Mouse (Mus musculus) cortical plate, adult 2 months (tissue): ENCODE results near the gene Fam19a5. TPM values are rescaled to one million over a fixed set of nuclear protein-coding genes. Genes with fewer than 3 reads are reported as not detected.
A peak's percentile ranks its signal among the peaks of the same experiment; 100 is the strongest.

Source experiments
- H3K27ac ChIP-seq: fragments of 200-500 bp; 2 replicates; pipeline ENCODE4 v1.5.1; 2012; ENCODE audit warnings: low read length, control low read depth, inconsistent platforms; ENCODE audit not compliant: insufficient read depth
- H3K4me1 ChIP-seq: fragments of 200-500 bp; 2 replicates; pipeline ENCODE4 v1.6.1; 2011; ENCODE audit warnings: low read length; ENCODE audit not compliant: control insufficient read depth, insufficient read depth
- H3K4me3 ChIP-seq: fragments of 200-500 bp; 2 replicates; pipeline ENCODE4 v1.5.1; 2011; ENCODE audit warnings: mild to moderate bottlenecking, low read length, control low read depth; ENCODE audit not compliant: insufficient read depth
- CTCF ChIP-seq: fragments of 200-500 bp; IDR thresholded peaks from 2 replicates; pipeline ENCODE4 v1.5.1; 2011; ENCODE audit warnings: mild to moderate bottlenecking, control low read depth, low read length; ENCODE audit not compliant: insufficient read depth; ENCODE audit errors: extremely low read depth
- POLR2A ChIP-seq: fragments of 200-500 bp; IDR thresholded peaks from 2 replicates; pipeline ENCODE4 v1.6.1; 2011; ENCODE audit warnings: mild to moderate bottlenecking, low read length, control low read depth; ENCODE audit not compliant: insufficient read depth; ENCODE audit errors: extremely low read depth
- polyA plus RNA-seq: library from polyadenylated mRNA; depleted of rRNA; stranded (reverse); fragments of >200 nt; gene quantifications from 2 replicates; pipeline ENCODE4 v1.2.3, GENCODE M21; 2012

Gene Fam19a5
- polyA plus RNA-seq, 1 experiment: 102 TPM

DNA sequence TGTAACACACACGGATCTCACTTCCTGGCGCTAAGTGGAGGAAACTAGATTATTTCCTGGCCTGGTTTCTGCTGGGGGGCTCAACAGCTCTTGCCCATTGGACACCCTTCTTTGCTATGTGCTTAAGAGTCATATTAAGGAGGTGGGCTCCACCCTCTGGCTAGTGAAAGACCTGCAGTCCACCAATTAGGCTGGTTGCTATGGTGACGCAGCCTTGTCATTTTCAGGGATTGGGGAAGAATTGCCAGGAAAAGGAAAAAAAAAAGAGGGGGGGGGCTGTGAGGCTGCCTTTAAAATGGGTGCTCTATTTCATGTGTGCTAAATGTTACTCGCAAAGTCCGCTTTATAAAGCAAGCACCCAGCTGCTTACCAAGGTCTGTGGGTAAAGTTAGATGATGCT is 2.9 kb downstream of the Fam19a5 start:
- Histone ChIP-seq H3K4me1 (peaks cover 4% of the 10 kb centered on the region), H3K27ac (no peak overlapping the region), H3K4me3 (peak overlapping the region; percentile 22; the same call in 1 of the 2 replicates)
- TF ChIP-seq POLR2A (no peak), CTCF (peak; percentile 59)

GRCm38 (mm10) chr15:87549724-87550123 is 5.6 kb downstream of the Fam19a5 start:
- H3K4me3 ChIP-seq: no peak overlapping the region
- H3K27ac ChIP-seq: no peak overlapping the region
- no peak for TF ChIP-seq CTCF
- TF ChIP-seq POLR2A: no peak
- H3K4me1 ChIP-seq: peaks cover 4% of the 10 kb centered on the region

DNA sequence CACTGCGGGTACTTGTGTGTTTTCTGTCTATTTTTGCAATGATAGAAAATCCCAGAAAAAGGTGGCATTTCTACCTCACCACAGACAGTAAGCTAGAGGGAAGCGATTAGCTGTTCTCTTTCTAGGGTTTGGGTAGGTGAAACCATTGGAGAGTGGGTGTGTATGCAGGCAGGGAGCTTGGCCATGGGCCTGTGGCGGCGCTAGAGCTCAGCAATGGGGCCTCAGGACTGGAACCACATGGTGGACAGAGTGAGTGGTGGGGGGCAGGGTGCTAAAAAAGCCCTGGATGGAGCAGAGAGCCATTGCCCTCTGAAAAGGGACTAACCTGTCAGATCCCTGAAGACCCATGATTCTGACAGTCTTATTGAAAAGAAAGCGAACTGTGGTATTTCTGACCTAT is 6.7 kb downstream of the Fam19a5 start:
- H3K4me3 ChIP-seq: no peak overlapping the region
- peaks cover 4% of the 10 kb centered on the region for H3K4me1 ChIP-seq
- TF ChIP-seq POLR2A (no peak), CTCF (peak; percentile 23; the same call in 1 of the 2 replicates)
- no peak overlapping the region for H3K27ac ChIP-seq

GRCm38 (mm10) chr15:87551556-87551955 is 7.5 kb downstream of the Fam19a5 start:
- H3K27ac ChIP-seq: no peak overlapping the region
- peaks cover 4% of the 10 kb centered on the region for H3K4me1 ChIP-seq
- no peak for TF ChIP-seq CTCF
- no peak for TF ChIP-seq POLR2A
- H3K4me3 ChIP-seq: no peak overlapping the region

DNA sequence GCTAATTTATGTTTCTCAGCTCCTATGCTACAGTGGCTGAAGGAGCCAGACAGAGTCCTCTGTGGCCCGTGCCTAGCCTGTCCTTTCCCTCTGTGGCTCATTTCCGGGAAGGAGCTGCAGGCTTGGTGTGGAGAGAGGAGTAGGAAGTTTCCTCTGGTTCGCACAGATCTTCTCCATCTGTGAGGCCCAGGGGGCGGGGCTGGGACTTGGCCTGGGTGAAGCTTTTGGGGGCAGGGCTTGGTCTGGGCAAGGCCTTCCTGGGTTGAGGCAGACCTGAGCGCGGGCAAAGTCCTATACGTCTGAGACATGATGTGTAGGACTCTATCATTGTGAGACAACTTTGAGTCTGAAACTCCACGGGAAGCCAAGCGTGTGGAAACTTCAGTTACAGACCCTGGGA is 11.7 kb downstream of the Fam19a5 start:
- no peak overlapping the region for H3K27ac ChIP-seq
- peaks cover 3% of the 10 kb centered on the region for H3K4me1 ChIP-seq
- no peak for TF ChIP-seq CTCF
- TF ChIP-seq POLR2A: no peak
- H3K4me3 ChIP-seq: no peak overlapping the region

DNA sequence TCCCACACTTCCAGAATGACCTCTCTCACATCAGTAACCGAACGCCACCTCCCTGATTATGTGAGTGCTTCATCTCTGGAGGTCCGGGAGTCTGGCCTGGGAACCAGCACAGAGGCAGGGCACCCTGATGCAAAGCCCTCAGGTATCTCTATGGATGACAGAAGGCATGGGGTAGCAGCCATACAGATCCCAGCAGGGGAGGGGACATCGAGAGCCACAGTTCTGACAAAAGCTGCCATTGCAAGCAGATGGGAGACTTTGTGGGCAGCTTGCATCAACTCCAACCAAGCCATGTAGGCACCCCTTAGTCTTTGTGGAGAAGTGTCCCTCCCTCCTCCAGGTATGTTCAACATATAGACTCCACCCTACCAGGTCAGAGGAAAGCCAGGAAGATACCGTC is 20.2 kb downstream of the Fam19a5 start:
- Histone ChIP-seq H3K4me3 (no peak overlapping the region), H3K27ac (no peak overlapping the region), H3K4me1 (peaks cover 4% of the 10 kb centered on the region; the same call in 1 of the 2 replicates)
- no peak for TF ChIP-seq POLR2A
- TF ChIP-seq CTCF: no peak

DNA sequence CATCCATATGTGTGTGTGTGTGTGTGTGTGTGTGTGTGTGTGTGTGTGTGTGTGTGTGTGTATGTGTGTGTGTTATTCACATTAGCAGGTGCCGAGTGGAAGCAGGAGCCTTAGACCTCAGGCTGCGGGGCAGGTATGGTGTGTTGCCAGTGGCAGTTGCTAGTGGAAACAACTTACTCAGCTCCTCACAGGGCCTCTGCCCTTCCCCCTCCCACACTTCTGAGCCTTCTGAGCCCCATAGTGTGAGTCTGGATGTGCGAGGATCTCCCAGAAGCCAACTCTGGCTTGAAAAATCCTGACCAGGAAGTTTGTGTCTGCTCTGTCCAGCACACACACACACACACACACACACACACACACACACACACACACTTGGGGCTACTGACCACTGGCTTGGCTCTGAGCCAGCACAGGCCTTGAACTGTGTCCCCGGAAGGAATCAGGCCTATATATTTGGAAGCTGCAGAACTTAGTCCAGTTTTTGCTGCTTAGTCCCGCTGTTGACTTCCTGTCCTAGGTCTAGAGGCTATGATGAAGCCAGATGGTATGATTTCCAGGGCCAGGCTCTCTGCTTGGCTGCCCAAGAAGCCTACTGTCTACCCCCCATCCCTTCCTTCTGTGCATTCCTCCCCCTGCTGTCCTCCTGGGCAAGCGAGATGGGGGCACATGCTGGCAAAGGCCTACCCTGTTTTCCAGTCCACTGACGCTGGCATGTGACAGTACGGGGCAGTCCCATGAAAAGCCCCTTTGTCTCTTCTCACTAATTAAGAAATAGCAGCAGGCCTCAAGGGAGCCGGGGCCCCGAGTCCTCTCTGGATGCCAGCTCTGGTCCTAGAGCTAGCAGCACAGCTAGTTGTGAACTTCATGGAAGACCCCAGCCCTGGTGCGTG is 22.2 kb downstream of the Fam19a5 start:
- peak overlapping the region; percentile 84 for H3K27ac ChIP-seq
- H3K4me3 ChIP-seq: no peak overlapping the region
- peaks cover 4% of the 10 kb centered on the region; the same call in 1 of the 2 replicates for H3K4me1 ChIP-seq
- TF ChIP-seq POLR2A (no peak), CTCF (no peak)

DNA sequence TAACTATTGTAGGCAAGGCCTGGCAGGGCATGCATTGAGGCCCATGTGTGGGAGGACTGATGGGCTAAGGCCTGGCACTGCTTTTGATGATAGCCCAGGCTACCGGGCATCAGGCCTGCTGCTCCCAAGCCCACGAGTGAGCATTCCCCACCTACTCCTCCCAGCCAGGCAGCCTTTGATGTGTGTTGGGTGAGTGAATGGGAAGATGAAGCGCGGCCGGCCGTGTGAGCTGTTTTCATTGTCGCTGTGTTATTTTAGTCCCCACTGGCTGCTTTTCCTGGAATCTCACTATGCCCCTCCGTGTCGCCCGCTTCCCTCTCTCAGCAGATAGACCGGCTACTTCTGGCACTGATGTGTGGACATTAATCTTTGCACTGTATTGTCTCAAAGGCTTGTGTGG is 26.1 kb downstream of the Fam19a5 start:
- Histone ChIP-seq H3K27ac (no peak overlapping the region), H3K4me1 (peaks cover 5% of the 10 kb centered on the region; the same call in 1 of the 2 replicates), H3K4me3 (no peak overlapping the region)
- TF ChIP-seq POLR2A (no peak), CTCF (no peak)

GRCm38 (mm10) chr15:87579861-87580260 is 35.8 kb downstream of the Fam19a5 start:
- no peak overlapping the region for H3K27ac ChIP-seq
- TF ChIP-seq POLR2A (no peak), CTCF (no peak)
- H3K4me1 ChIP-seq: peaks cover 15% of the 10 kb centered on the region
- H3K4me3 ChIP-seq: no peak overlapping the region
